Mouse (Mus musculus): ENCODE measurements around the gene Mif4gd. TPM values are rescaled to one million over a fixed set of nuclear protein-coding genes. Genes with fewer than 3 reads are reported as not detected.

The Mif4gd gene
- total RNA-seq, 2 experiments from 2014 or later, result 150 to 165 TPM

DNA sequence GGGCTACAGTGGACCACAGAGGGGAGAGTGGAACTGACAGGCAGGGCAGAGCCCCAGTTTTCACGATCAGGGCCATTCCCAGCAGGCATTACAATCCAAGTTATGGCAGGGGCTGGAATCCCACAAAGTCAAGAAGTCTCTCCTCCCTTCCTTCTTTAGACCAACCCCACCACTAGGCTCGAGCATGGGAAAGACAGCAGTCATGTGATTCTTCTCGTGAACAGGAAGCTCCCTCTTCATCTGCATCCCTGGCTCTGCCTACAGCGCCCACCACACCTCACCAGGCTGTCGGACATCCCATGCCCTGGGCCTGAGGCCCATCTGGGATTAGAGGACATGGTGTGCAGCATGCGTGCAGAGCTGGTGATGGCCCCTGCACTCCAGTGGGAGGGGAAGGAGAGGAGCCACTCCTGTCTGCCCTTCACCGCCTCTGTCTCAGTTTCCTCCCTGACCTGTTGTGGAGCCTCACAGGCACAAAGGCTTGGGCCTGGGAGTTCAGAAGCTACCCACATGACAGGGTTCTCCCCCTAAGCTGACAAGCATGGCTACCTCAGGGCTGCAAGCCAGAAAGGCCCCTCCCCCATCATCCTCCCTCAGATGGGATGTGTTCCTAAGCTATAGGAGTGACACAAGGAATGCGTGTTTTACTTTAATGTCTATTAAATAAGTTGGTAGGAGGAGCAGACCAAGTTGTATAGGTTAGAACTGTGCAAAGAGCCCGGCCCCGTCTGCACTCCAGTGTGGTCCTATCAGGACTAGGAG is 1.8 kb upstream of the Mif4gd start:
- no peak for DNase-seq (ENCODE audit: low spot score in 2 of 2)

DNA sequence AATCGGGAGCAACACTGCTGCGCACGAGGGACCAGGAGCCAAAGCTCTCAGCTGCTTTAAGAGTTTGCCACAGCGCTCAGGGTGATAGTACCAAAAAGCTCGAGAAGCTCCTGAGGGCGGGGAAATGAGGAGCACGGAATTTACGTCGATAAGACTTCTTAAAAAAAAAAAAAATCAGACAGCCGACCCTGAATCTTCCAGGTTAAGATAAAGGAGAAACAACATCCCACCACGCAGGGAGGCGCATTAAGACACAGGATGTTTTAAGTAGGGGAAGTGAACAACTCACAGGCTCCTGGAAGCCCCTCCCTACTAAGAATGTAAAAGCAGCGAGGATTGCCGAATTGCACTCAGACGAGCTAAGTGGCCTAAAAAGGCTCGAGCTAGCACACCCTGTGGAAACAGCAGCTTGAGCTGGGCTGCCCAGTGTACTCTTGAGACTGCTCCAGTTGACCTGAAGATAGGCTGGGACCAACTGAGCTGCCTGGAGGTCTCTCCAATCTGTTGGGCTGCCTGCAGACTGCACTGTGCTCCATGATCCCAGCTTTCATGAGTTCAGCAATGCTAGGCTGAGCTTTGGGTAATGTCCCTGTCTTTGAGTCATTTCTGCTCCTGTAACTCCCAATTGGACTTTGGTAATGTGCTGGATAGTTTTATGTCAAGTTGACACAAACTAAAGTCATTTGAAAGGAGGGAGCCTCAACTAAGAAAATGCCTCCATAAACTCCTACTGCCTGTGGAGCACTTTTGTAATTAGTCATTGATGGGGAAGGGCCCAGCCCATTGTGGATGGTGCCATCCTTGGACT is 573 bp upstream of the Mif4gd start:
- DNase-seq (ENCODE audit: low spot score in 2 of 2), result no peak

DNA sequence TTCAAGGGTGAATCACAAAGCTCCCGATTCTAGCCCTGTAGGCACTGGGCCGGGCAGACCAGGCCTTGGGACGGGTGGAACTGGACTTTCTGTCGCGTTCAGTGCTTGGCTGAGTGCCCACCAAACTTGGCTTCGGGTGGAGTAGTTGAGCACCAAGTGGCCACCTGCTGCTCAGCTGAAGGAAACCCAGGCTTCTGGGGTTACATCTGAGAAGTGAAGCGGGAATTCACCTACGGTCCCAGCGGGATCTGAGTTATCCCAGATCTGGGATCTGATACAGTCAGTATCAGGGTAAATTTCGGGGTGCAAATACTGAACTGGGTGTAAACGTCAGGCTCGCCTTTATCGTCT is 735 bp downstream of the Mif4gd start:
- peak; percentile 60 to 81 for DNase-seq (ENCODE audit: low spot score in 2 of 2)

DNA sequence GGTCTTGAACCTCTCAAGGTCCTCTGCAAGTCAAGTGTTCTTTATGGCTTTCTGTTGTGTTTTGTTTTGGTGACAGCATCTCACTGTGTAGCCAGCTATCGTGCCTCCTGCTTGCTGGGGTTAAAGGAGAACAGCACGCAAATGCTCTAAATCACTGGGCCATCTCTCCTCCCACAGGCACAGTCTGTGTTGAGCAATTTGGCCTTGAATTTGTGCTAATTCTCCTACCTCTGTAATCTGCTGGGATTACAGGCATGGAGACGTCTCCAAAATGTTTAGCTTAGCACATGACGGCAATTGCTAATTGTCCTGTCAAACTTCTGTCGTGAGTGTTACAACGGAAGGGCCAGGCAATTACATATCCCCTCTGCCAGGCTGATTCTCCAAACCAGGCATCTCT is 1.6 kb downstream of the Mif4gd start:
- DNase-seq (ENCODE audit: low spot score in 2 of 2), result no peak

DNA sequence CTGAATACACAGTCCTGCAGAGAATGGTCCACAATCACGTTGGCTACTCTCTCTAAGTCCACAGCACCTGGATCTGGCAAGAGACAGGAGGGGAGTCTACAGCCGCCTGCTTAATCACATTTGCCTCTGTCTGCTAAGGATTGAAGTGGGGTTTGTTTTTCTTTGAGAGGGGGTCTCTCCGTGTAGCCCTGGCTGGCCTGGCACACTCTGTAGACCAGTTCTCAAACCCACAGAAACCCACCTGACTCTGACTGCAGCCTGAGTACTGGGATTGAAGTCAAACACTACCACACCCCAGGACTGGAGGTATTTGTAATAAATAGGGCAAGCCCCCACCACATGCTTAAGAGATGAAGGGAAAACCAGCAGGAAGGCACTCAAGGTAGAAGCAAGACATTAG is 3.2 kb downstream of the Mif4gd start:
- no peak for DNase-seq (ENCODE audit: low spot score in 2 of 2)

DNA sequence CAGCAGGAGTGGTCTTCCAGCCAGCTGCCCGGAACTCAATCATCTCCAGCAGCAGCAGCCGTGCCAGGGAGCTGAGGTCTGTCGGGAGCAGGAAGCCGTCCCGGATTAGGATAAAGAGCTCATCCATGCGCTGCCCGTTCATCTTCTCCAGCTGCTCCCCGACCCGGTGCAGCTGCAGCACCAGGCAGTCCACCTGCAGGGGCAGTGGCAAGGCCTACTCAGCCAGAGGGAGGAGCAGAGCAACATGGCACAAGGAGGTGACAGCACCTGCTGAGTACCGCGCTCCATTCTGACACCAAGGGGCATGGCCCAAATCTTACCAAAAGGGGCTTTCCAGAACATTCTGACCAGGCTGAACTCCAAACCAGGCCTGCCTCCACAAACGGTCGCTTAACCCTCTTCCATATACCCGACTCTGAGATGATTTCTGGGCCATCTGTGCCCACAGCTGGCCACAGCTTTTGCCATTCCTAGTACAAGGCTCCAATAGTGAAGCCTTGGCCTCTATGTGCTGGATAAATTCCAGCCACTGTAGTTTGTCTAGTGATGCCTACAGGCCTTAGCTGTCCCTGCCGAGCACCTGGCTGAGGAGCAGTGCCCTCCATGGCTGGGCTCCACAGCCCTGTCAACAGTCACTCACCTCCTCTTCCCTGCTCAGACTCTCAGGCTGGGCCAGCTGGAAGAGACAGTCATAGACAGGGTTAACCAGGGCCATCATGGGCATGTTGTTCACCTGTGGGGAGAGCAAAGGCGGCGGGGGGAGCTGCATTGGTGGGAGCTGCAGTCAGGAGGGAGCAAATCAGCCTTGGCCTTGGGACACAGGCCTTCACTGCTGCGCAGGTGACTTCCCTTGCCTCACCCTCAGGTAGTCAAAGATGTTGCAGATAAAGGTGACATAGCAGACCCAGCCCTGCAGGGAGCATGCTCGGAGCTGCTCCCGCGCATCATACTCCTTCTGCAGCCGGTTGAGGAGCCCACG is 4.1 kb downstream of the Mif4gd start:
- no peak for DNase-seq (ENCODE audit: low spot score in 2 of 2)

DNA sequence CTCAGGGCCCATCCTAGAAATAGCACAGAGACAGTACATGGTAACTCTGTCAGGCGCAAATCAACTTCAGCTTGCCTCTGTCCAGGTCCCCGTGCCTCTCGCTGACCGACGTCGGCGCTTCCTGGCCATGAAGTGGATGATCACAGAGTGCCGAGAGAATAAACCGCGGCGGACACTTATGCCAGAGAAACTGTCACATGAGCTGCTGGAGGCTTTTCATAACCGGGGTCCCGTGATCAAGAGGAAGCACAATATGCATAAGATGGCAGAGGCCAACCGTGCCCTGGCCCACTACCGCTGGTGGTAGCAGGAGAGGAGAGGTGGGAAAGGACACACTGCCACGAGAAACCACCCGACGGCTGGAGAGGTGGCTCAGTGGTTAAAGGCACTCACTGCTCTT is 6.0 kb downstream of the Mif4gd start:
- DNase-seq (ENCODE audit: low spot score in 2 of 2), result no peak

DNA sequence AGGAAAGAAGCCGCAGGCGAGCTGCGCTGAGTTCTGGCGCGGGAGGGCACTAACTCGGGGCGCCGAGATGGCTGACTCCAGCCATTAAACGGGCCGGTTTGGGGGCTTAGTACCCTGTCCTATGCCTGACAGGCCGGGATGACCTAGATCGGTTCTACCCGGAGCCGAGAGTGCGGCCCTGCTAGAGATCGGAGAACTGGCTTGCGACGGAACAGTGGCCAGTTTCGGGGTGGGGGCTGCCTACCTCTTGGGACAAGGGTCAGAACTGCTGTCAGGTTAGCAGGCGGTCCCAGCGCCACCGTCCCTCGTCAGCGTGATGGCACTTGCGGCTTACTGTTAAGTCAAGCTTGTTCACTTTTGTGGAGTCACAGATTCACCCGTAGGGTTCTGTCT is 8.5 kb downstream of the Mif4gd start:
- DNase-seq (ENCODE audit: low spot score in 2 of 2), result peak in 1 of 2 experiments; percentile 38

DNA sequence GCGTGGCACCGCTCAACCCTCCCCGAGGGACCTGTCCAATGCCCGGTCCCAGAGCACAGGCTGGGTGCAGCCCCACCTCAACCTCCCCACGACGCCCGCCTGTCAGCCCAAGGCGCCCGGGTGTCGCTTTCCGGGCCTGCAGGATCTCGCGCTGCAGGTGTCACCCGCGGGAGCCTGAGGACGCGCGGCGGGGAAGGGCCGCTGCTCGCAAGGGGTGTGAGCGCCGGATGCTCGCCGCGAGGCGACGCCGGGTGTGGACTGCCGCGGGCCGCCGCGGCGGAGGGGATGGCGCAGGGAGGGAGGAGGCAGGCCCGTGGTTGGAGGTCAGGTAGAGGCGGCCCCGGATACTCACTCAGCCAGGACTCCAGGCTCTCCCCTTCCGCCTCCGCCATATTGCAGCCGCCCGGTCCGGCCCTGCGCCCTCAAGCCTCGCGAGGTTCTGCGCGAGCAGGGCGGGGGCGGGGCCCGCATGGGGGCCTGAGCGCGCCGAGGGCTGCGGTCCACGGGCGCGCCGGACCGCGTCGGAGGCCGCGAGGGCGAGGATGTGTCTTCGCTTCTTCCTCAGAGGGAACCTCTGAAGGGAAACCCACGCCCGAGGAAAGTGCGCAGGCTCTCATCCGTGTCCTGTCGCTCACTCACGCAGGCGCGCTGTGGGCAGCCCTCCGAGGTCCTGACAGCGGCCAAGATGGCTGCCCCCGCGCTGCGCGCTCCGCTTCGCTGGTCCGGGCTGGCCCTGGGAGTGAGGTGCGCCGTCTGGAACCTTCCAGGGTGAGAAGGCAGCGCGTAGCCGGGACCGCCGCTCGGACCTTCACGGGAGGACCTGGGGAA is 9.1 kb downstream of the Mif4gd start, which contains the start of the genes Mrps7 and Gga3:
Mrps7 (plus strand) TSS at position 450 of the 828 bp plus-strand sequence.
Gga3 (minus strand) TSS at position 576 of the 828 bp plus-strand sequence.
- peak; percentile 84 to 87 for DNase-seq (ENCODE audit: low spot score in 2 of 2)

DNA sequence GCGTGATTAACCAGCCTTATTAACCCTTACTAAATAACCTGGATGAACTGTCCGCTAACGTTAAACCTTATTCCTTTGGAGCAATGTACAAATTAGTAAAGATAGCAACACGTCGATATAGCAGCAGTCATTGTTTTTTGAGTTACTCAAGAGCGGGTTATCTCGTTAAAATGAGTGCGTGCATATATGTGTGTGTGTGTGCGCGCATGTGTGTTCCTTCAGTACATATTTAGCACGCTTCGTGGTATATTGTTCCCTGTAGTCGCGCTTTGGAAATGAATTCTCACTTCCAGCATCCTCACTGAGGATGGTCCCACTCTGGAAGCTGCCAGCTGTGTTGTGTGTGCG is 9.7 kb downstream of the Mif4gd start:
- no peak for DNase-seq (ENCODE audit: low spot score in 2 of 2)

DNA sequence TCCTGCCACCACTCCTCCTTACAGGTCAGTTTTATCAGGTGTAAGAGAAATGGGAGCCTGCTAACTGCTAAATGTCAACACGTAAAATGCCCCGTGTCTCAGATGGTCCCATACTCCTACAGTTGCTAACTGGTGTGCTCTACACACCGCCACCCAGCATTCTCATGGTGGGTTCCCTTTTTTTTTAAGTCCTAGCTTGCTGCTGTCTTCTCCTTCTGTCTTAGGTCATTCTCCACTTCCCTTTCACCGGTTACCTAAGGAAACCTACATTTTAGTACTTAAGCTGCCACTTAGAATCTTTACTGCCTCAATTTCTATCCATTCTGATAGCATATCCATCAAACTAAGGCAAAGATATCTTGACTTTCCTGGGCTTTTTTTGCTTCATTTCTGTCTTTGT is 11.6 kb downstream of the Mif4gd start:
- no peak for DNase-seq (ENCODE audit: low spot score in 2 of 2)

DNA sequence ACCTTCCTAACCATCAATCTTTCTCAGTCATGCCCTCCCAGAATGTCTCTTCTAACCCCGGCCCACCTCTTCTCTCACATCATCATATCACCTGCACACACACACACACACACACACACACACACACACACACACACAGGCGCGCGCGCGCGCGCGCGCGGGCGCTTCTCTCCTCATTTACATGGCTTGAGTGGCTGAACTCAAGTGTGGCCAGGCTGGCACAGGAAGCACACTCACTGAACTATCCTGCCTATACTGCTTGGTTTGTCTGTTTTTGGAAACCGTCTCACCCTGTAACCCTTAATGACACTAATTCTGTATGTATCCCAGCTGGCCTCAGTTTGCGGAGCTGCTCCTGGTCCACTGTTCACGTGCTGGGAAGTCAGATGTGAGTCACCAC is 12.0 kb downstream of the Mif4gd start:
- DNase-seq (ENCODE audit: low spot score in 2 of 2), result no peak

DNA sequence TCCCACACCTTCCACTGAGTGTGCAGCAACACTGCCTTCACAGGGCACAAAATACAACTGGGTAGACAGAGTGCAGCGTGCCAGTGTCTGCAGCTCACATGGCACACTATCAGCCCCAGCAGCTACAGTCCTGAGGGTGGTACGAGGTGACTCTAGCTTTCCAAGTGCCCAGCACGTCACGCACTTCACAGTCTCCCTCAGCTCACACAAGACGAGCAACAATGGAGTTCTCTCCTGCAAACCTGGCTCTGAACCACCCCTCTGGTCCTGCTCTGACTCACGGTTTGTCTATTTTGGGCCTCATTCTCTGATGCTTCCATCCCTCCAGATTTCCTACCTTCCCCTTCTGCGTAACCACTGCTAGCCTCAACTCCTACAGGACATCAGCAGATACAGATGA is 13.0 kb downstream of the Mif4gd start:
- no peak for DNase-seq (ENCODE audit: low spot score in 2 of 2)

DNA sequence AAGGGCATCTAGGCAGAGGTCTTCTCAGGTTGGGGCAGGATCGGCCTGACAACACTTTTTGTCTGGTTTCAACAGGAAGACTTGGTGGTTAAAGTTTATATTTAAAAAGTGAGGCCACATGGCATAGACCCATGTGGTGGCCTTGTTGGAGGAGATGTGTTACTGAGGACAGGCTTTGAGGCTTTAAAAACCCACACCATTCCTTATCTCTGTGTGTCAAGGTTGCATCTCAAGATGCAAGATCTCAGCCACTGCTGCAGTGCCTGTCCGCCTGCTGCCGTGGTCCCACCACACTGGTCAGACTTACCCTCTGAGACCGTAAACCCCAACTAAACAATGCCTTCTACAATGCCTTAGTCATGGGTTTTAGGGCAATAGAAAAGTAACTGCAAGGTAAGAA is 14.5 kb downstream of the Mif4gd start:
- no peak for DNase-seq (ENCODE audit: low spot score in 2 of 2)

DNA sequence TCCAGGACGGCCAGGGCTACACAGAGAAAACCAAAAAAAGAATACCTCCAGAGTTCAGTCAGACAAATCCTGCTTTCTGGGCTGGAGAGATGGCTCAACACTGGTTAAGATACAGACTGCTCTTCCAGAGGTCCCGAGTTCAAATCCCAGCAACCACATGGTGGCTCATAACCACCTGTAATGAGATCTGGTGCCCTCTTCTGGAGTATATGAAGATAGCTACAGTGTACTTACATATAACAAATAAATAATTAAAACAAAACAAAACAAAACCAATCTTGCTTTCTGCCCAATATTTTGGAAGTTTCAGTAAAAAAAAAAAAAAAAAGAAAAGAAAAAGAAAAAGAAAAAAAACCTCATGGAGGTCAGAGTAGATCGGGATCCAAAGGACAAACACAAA is 17.6 kb downstream of the Mif4gd start:
- no peak for DNase-seq (ENCODE audit: low spot score in 2 of 2)

DNA sequence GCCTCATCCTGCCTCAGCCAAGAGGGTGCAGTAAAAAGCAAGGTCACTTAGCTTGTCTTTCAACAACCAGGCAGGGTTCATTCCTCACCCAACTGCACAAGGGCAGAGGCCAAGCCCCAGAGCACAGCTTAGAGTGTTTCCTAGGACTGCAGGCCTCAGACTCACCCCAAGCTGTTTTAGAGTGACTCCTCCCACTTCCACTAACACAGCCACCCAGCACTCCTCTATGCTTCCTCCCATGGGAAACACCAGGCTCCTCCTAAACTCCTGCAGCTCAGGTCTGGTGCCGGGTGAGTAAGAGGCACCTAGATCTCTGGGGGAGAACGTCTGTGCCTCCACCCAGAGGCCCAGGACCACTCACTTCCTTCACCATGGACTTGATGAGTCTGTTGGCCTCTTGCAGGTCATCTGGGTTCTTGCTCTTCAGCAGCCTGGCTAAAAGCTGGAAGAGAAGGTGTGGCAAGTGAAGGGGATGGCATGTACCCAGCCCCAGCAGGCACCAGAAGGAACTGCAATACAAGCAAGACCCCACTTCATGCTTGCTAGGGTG is 22.2 kb downstream of the Mif4gd start:
- DNase-seq (ENCODE audit: low spot score in 2 of 2), result no peak

DNA sequence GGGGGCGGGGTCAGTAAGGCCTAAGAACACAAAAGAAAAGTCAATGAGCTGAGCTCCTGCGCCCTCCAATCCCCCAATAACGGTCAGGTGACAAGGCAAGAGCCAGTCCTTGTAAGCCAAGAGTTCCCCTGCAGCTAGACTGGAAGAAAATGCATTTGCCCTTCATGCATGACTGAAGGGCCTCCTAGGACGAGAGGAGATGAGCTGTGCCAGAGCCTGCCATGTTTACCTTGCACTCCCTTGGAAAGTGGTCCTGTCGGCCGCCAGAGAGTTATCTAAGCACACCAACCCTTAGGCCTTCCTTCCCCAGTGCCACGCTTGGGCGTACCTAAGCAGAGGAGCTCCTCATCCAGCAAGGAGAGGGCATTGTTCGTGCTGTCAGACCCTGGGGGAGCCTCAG is 24.8 kb downstream of the Mif4gd start:
- DNase-seq (ENCODE audit: low spot score in 2 of 2), result no peak

DNA sequence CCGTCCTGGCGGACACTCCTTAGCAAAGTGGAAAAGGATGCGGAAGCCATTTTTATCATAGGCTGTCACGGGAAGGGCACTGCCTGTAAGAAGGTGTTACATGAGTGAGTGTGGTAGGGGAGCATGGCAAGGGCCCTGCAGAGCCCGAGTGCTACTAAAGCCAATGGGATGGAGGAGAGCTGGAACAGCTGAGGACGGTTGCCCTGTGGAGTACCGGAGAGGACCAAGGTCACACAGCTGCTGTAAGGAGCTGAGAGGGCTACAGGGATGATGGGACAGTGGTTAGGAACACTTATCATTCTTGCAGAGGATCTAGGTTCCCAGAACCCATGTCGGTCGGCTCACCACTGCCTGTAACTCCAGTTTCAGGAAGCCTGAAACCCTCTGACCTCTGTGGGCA is 26.4 kb downstream of the Mif4gd start:
- DNase-seq (ENCODE audit: low spot score in 2 of 2), result no peak

DNA sequence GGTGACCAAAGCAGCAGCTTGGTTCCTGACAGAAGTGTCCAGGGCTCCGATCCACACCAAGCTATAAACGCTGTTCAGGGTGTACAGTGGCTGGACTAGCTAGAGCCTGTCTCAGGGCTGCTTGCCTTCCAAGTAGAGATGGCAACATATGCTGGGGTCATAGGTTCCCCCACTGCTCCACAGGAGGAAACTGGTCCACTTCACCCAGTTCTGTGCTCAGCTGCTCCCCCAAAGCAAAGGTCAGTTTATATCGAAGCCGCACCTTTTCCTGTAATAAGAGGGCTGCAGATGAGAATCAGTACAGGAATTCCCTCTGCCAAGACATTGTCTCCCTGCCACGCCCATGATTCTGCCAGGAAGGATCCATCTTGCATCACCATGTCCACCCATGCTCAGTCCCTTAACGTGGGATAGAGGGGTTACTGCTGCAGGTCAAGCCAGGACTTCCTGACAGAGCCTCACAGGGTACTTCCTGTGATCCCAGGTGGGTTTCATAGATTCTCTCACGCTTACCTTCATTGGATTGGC is 27.1 kb downstream of the Mif4gd start:
- DNase-seq (ENCODE audit: low spot score in 2 of 2), result no peak
